Mouse (Mus musculus) forebrain, embryonic 14.5 days (tissue): ENCODE data around the gene Fam155a. TPM values are rescaled to one million over a fixed set of nuclear protein-coding genes. Genes with fewer than 3 reads are reported as not detected.

Source experiments
- ATAC-seq: fragments of 200-750 bp; cut with Nextera tagmentation; 2 replicates; pipeline ENCODE4 v1.8.0; 2017; ENCODE audit warnings: mild to moderate bottlenecking, moderate library complexity
- DNase-seq: peaks from one replicate; pipeline ENCODE4 v3.0.0-alpha.2; 2015; ENCODE audit warnings: low spot score
- H3K27ac ChIP-seq: fragments of 300-500 bp; sonication (generic); 2 replicates; pipeline ENCODE4 v1.5.1; 2014; ENCODE audit warnings: low read depth, mild to moderate bottlenecking, control low read depth, low read length, moderate library complexity
- H3K27me3 ChIP-seq: fragments of 300-500 bp; sonication (generic); replicated peaks from 2 replicates; pipeline ENCODE4 v1.6.1; 2014; ENCODE audit warnings: low read length, control low read depth, mixed read lengths; ENCODE audit not compliant: control insufficient read depth, insufficient read depth
- H3K36me3 ChIP-seq: fragments of 300-500 bp; sonication (generic); 2 replicates; pipeline ENCODE4 v1.6.1; 2014; ENCODE audit warnings: low read length, control low read depth; ENCODE audit not compliant: control insufficient read depth, insufficient read depth
- H3K4me1 ChIP-seq: fragments of 300-500 bp; sonication (generic); 2 replicates; pipeline ENCODE4 v1.6.1; 2014; ENCODE audit warnings: antibody characterized with exemption, low read length, control low read depth; ENCODE audit not compliant: control insufficient read depth, insufficient read depth
- H3K4me2 ChIP-seq: fragments of 300-500 bp; sonication (generic); 2 replicates; pipeline ENCODE4 v1.6.1; 2014; ENCODE audit warnings: mild to moderate bottlenecking, control low read depth, low read length
- H3K4me3 ChIP-seq: fragments of 300-500 bp; sonication (generic); 2 replicates; pipeline ENCODE4 v1.5.1; 2014; ENCODE audit warnings: low read depth, low read length, control low read depth
- H3K9ac ChIP-seq: fragments of 300-500 bp; sonication (generic); 2 replicates; pipeline ENCODE4 v1.6.1; 2014; ENCODE audit warnings: mild to moderate bottlenecking, low read length, control low read depth, moderate library complexity
- H3K9me3 ChIP-seq: fragments of 300-500 bp; sonication (generic); replicated peaks from 2 replicates; pipeline ENCODE4 v1.6.1; 2016; ENCODE audit warnings: low read length, control low read depth, mixed read lengths; ENCODE audit not compliant: control insufficient read depth
- WGBS: fragments of 180-500 bp; shearing (Covaris S2); extraction: QIAGEN DNeasy Blood & Tissue Kit; methylation state at CpG from one replicate; pipeline ENCODE4 v1.1.7; 2014; 5-methylcytosine and 5-hydroxymethylcytosine counted together
- polyA plus RNA-seq: library from polyadenylated mRNA; unstranded; fragments of >200 nt; fragmentation: Nextera tagmentation; extraction: Ambion mirVana; gene quantifications from 2 replicates; pipeline ENCODE4 v1.2.1, GENCODE M21; 2014

Gene Fam155a
- polyA plus RNA-seq, 1 experiment from 2014 or later, result 12.1 TPM

- Histone ChIP-seq H3K4me1 (no peaks in the 10 kb centered on the region), H3K27me3 (no peaks in the 10 kb centered on the region), H3K4me2 (no peak overlapping the region), H3K36me3 (no peaks in the 10 kb centered on the region), H3K9me3 (no peaks in the 10 kb centered on the region), H3K4me3 (no peak overlapping the region), H3K27ac (no peak overlapping the region), H3K9ac (no peak overlapping the region)
- WGBS, result 90% methylated on average over 3 of the region's 3 CpGs
- ATAC-seq (no peak), DNase-seq (no peak)
Measured at GRCm38 (mm10) chr8:9191682-9192081, 579.3 kb downstream of the Fam155a start.

- H3K27me3 ChIP-seq, result no peaks in the 10 kb centered on the region
- H3K36me3 ChIP-seq, result no peaks in the 10 kb centered on the region
- DNase-seq, result peak; percentile 69
- no peak overlapping the region for H3K4me2 ChIP-seq
- no peaks in the 10 kb centered on the region for H3K9me3 ChIP-seq
- no peak overlapping the region for H3K9ac ChIP-seq
- ATAC-seq, result no peak
- no peak overlapping the region for H3K4me3 ChIP-seq
- WGBS, result 29% methylated on average over 4 of the region's 4 CpGs
- no peak overlapping the region for H3K27ac ChIP-seq
- H3K4me1 ChIP-seq, result no peaks in the 10 kb centered on the region
Measured at GRCm38 (mm10) chr8:9188616-9189015, 582.3 kb downstream of the Fam155a start.

GRCm38 (mm10) chr8:9185200-9185599, 585.8 kb downstream of the Fam155a start:
- H3K4me2 ChIP-seq, result no peak overlapping the region
- no peaks in the 10 kb centered on the region for H3K27me3 ChIP-seq
- H3K4me3 ChIP-seq, result no peak overlapping the region
- no peaks in the 10 kb centered on the region for H3K4me1 ChIP-seq
- no peaks in the 10 kb centered on the region for H3K9me3 ChIP-seq
- H3K9ac ChIP-seq, result no peak overlapping the region
- 71% methylated on average over 2 of the region's 2 CpGs for WGBS
- DNase-seq, result no peak
- no peaks in the 10 kb centered on the region for H3K36me3 ChIP-seq
- H3K27ac ChIP-seq, result no peak overlapping the region
- no peak for ATAC-seq

GRCm38 (mm10) chr8:9182461-9182860, 588.5 kb downstream of the Fam155a start:
- 74% methylated on average over 7 of the region's 7 CpGs for WGBS
- Histone ChIP-seq H3K36me3 (no peaks in the 10 kb centered on the region), H3K27ac (no peak overlapping the region), H3K4me2 (no peak overlapping the region), H3K4me1 (no peaks in the 10 kb centered on the region), H3K4me3 (no peak overlapping the region), H3K9me3 (no peaks in the 10 kb centered on the region), H3K27me3 (no peaks in the 10 kb centered on the region), H3K9ac (no peak overlapping the region)
- DNase-seq (no peak), ATAC-seq (no peak)

GRCm38 (mm10) chr8:9180686-9181315, 590.2 kb downstream of the Fam155a start:
- DNase-seq (no peak), ATAC-seq (no peak)
- no peaks in the 10 kb centered on the region for H3K36me3 ChIP-seq
- H3K4me3 ChIP-seq, result no peak overlapping the region
- H3K9ac ChIP-seq, result no peak overlapping the region
- H3K27ac ChIP-seq, result no peak overlapping the region
- no peaks in the 10 kb centered on the region for H3K27me3 ChIP-seq
- WGBS, result 93% methylated on average over 17 of the region's 17 CpGs
- no peaks in the 10 kb centered on the region for H3K4me1 ChIP-seq
- no peak overlapping the region for H3K4me2 ChIP-seq
- H3K9me3 ChIP-seq, result no peaks in the 10 kb centered on the region

- ATAC-seq, result no peak
- peak overlapping the region; percentile 41; the same call in 1 of the 2 replicates for H3K27ac ChIP-seq
- H3K9ac ChIP-seq, result no peak overlapping the region
- H3K9me3 ChIP-seq, result no peaks in the 10 kb centered on the region
- no peaks in the 10 kb centered on the region for H3K4me1 ChIP-seq
- no peaks in the 10 kb centered on the region for H3K27me3 ChIP-seq
- H3K4me2 ChIP-seq, result no peak overlapping the region
- H3K36me3 ChIP-seq, result no peaks in the 10 kb centered on the region
- DNase-seq, result peak; percentile 55
- 12% methylated on average over 7 of the region's 7 CpGs for WGBS
- no peak overlapping the region for H3K4me3 ChIP-seq
Measured at GRCm38 (mm10) chr8:9176974-9177373, 594.0 kb downstream of the Fam155a start.

- H3K9me3 ChIP-seq, result no peaks in the 10 kb centered on the region
- no peaks in the 10 kb centered on the region for H3K27me3 ChIP-seq
- H3K4me2 ChIP-seq, result no peak overlapping the region
- H3K36me3 ChIP-seq, result no peaks in the 10 kb centered on the region
- ATAC-seq (peak; percentile 58; the same call in 1 of the 2 replicates), DNase-seq (peak; percentile 91)
- H3K4me1 ChIP-seq, result no peaks in the 10 kb centered on the region
- no peak overlapping the region for H3K27ac ChIP-seq
- H3K9ac ChIP-seq, result no peak overlapping the region
- WGBS, result 20% methylated on average over 9 of the region's 9 CpGs
- no peak overlapping the region for H3K4me3 ChIP-seq
Measured at GRCm38 (mm10) chr8:9174865-9175565, 595.9 kb downstream of the Fam155a start.

- ATAC-seq, result no peak
Measured at GRCm38 (mm10) chr8:9171848-9172247, 599.1 kb downstream of the Fam155a start.

GRCm38 (mm10) chr8:9167995-9168394, 603.0 kb downstream of the Fam155a start:
- Histone ChIP-seq H3K36me3 (no peaks in the 10 kb centered on the region), H3K9me3 (no peaks in the 10 kb centered on the region), H3K27me3 (no peaks in the 10 kb centered on the region), H3K4me1 (no peaks in the 10 kb centered on the region), H3K27ac (no peak overlapping the region), H3K4me3 (no peak overlapping the region), H3K4me2 (no peak overlapping the region), H3K9ac (no peak overlapping the region)
- no peak for ATAC-seq
- 66% methylated on average over 10 of the region's 10 CpGs for WGBS
- DNase-seq, result no peak

More at GRCm38 (mm10) chr8:9171848-9172247, 599.1 kb downstream of the Fam155a start:
- Histone ChIP-seq H3K4me2 (no peak overlapping the region), H3K27ac (no peak overlapping the region), H3K4me3 (no peak overlapping the region), H3K27me3 (no peaks in the 10 kb centered on the region), H3K9me3 (no peaks in the 10 kb centered on the region), H3K9ac (no peak overlapping the region), H3K36me3 (no peaks in the 10 kb centered on the region), H3K4me1 (no peaks in the 10 kb centered on the region)
- WGBS, result 91% methylated on average over 5 of the region's 5 CpGs
- DNase-seq, result no peak
